Mouse (Mus musculus) kidney, adult 2 months (tissue): ENCODE results near the gene Crip1. TPM values are rescaled to one million over a fixed set of nuclear protein-coding genes. Genes with fewer than 3 reads are reported as not detected.

ENCODE experiments used
- DNase-seq: peaks from one replicate; pipeline ENCODE4 v3.0.0; 2021
- H3K27ac ChIP-seq: fragments of 200-500 bp; 2 replicates; pipeline ENCODE4 v1.5.1; 2012; ENCODE audit warnings: low read depth, low read length, control low read depth, inconsistent platforms; ENCODE audit not compliant: insufficient read depth
- H3K27me3 ChIP-seq: fragments of 200-500 bp; replicated peaks from 2 replicates; pipeline ENCODE4 v1.6.1; 2012; ENCODE audit warnings: mild to moderate bottlenecking, moderate library complexity, low read length, inconsistent platforms; ENCODE audit not compliant: control insufficient read depth, insufficient read depth
- H3K36me3 ChIP-seq: fragments of 200-500 bp; 2 replicates; pipeline ENCODE4 v1.6.1; 2012; ENCODE audit warnings: mild to moderate bottlenecking, moderate library complexity, low read length, inconsistent platforms; ENCODE audit not compliant: control insufficient read depth, insufficient read depth
- H3K4me1 ChIP-seq: fragments of 200-500 bp; 2 replicates; pipeline ENCODE4 v1.6.1; 2011; ENCODE audit warnings: low read length; ENCODE audit not compliant: control insufficient read depth, insufficient read depth
- H3K4me3 ChIP-seq: fragments of 200-500 bp; 2 replicates; pipeline ENCODE4 v1.5.1; 2011; ENCODE audit warnings: mild to moderate bottlenecking, low read depth, low read length, control low read depth; ENCODE audit not compliant: insufficient read depth
- CTCF ChIP-seq: fragments of 200-500 bp; conservative IDR thresholded peaks from 2 replicates; pipeline ENCODE4 v1.5.1; 2011; ENCODE audit warnings: low read depth, mild to moderate bottlenecking, control low read depth, low read length, moderate library complexity, mixed read lengths; ENCODE audit not compliant: insufficient read depth, insufficient read length
- POLR2A ChIP-seq: fragments of 200-500 bp; IDR thresholded peaks from one replicate; pipeline ENCODE4 v1.6.1; 2011; ENCODE audit warnings: low read depth, low read length, control low read depth
- WGBS: fragments of 180-500 bp; shearing (Covaris S2); methylation state at CpG from one replicate; pipeline ENCODE4 v1.1.7; 2018; 5-methylcytosine and 5-hydroxymethylcytosine counted together
- polyA plus RNA-seq: library from polyadenylated mRNA; depleted of rRNA; stranded (reverse); fragments of >200 nt; gene quantifications from 2 replicates; pipeline ENCODE4 v1.2.3, GENCODE M21; 2012

Crip1 gene
- polyA plus RNA-seq, 1 experiment, result 229 TPM

DNA sequence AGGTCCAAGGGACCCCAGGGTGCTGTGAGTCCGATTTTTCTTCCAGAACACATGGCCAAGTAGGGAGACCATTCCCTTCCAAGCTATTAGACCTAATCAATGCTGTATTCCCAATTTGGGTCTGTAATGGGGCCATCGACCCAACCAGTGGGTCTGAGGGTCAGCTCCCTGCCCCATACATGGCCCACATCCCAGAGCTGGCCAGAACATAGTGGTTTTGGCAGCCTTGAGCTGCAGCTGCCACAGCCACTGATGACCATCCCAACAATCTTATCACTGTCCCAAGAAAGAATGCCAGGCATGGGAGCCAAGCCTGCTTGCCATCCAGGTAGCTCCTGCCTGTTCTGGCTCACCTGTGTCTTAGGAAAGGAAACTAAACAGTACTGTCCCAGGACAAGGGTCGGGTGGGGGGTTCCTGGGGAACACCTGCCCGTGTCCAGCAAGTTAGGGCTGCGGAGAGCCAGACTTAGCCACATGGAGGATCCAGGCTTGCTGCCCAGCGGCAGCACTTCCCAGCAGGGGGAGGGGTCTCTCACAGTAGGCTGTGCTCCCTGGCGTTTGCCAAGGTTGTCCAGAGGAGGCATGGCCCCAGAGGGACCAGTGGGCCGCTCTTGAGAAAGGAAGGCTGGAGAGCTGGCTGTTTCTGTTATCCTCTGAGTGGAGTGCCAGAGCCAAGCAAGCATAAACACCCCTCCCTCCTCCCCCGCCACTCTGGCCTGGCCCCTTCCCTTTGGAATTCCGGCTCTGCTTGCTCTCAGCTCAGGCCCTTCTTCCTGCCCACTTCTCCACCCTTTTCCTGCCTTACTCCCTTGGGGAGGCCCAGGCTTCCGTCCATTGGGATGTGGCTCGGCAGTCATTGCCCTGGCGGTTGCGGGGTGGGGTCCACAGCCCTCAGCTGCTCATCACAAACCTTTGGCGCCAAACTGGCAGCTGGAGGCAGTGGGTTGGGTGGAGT lies 3.8 kb upstream of the Crip1 start:
- peak; percentile 94 for DNase-seq
- H3K36me3 ChIP-seq, result no peaks in the 10 kb centered on the region
- no peaks in the 10 kb centered on the region for H3K27me3 ChIP-seq
- no peak for TF ChIP-seq CTCF
- TF ChIP-seq POLR2A, result no peak
- H3K4me1 ChIP-seq, result peaks cover 15% of the 10 kb centered on the region
- 17% methylated on average over 15 of the region's 15 CpGs for WGBS
- H3K4me3 ChIP-seq, result peak overlapping the region; percentile 72
- H3K27ac ChIP-seq, result peak overlapping the region; percentile 86

DNA sequence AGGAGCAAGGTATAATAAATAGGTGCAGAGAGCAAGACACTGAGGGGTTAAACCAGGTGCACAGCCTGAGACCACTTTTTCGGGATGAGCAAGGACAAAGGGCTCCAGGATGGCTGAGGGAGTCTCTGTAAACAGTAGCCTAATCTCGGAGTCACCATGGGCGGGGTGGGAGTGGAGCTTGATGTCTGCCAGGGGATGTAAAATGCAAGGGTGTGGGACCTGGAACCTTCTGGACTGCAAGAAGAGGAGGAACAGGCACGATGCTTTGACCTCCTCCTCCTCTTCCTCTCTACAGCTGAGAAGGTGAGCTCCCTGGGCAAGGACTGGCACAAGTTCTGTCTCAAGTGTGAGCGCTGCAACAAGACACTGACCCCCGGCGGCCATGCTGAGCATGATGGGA lies 3.0 kb upstream of the Crip1 start:
- WGBS, result 39% methylated on average over 7 of the region's 7 CpGs
- Histone ChIP-seq H3K27me3 (no peaks in the 10 kb centered on the region), H3K27ac (peak overlapping the region; percentile 86), H3K36me3 (no peaks in the 10 kb centered on the region), H3K4me3 (peak overlapping the region; percentile 19), H3K4me1 (peaks cover 15% of the 10 kb centered on the region)
- no peak for DNase-seq
- TF ChIP-seq POLR2A (no peak), CTCF (no peak)

DNA sequence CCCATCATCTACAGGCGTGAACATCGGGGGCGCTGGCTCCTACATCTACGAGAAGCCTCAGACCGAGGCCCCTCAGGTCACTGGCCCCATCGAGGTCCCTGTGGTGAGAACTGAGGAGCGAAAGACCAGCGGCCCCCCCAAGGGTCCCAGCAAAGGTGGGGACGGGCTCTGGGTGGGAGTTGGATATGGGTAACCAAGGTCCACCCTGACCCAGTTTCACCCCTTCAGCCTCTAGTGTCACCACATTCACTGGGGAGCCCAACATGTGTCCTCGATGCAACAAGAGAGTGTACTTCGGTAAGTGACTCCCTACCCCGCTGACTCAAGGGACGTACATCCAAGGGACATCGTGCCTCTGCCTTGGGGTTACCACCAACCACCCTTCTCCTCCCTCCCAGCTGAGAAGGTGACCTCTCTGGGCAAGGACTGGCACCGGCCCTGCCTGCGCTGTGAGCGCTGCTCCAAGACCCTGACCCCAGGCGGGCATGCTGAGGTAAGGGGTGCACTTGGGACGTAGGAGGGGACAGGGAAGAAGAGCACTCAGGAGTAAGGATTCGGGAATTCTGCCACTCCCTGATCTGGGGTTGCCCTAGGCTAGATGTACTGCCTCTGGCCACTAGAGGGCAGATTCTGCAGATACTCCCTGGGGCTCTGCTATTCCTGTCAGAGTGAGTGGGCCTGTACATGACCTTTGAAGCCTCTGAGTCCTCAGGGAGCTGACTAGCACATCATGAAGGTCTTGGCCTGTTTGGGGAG lies 1.9 kb upstream of the Crip1 start:
- TF ChIP-seq CTCF (peak; percentile 74), POLR2A (no peak)
- peaks cover 15% of the 10 kb centered on the region for H3K4me1 ChIP-seq
- H3K27ac ChIP-seq, result no peak overlapping the region
- no peaks in the 10 kb centered on the region for H3K27me3 ChIP-seq
- peak; percentile 60 for DNase-seq
- no peak overlapping the region for H3K4me3 ChIP-seq
- H3K36me3 ChIP-seq, result no peaks in the 10 kb centered on the region
- 72% methylated on average over 20 of the region's 20 CpGs for WGBS

DNA sequence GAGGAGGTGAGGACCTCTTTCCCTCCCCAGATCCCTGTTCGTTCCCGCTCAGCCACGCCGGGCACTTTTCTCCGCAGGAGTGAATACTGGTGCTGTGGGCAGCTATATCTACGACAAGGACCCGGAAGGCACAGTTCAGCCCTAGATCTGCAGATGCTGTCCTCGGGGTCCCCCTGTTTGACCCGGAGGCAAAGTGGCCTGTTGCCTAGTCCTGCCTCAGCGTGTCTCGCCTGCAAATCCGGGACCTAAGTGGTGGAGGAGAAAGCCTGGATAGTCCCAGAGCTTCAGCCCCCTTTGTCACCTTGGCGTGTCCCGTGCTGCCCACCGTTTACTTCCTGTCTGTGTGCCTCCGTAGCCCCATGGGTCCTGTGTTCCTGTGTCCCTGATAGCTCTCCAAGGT lies 1.2 kb upstream of the Crip1 start:
- DNase-seq, result no peak
- no peaks in the 10 kb centered on the region for H3K36me3 ChIP-seq
- no peak overlapping the region for H3K4me3 ChIP-seq
- no peak overlapping the region for H3K27ac ChIP-seq
- H3K27me3 ChIP-seq, result no peaks in the 10 kb centered on the region
- peaks cover 10% of the 10 kb centered on the region for H3K4me1 ChIP-seq
- TF ChIP-seq CTCF, result no peak
- no peak for TF ChIP-seq POLR2A
- 84% methylated on average over 16 of the region's 16 CpGs for WGBS

DNA sequence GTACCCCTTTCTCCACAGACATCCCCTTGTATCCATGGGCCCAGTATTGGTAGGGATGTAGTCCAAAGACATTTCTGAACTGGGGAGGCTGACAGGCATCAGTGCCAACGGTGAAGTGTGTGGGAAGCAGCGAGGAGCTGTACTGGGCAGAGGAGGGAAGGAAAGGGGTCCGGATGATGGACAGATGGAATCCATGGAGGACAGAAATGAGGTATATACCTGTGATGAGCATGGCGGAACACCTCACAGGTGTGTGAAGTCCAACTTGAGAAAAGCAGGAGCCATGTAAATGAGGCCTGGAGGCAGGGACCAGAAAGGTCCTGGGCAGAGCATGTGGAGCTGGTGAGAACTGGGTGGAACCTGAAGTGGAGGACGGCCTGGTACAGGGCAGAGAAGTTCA lies 525 bp upstream of the Crip1 start:
- H3K4me1 ChIP-seq, result peaks cover 10% of the 10 kb centered on the region

GRCm38 (mm10) chr12:113147481-113147880 lies 1.4 kb downstream of the Crip1 start:
- H3K4me1 ChIP-seq, result peaks cover 21% of the 10 kb centered on the region
- H3K27ac ChIP-seq, result no peak overlapping the region
- DNase-seq, result no peak
- TF ChIP-seq POLR2A (no peak), CTCF (no peak)
- 74% methylated on average over 8 of the region's 8 CpGs for WGBS
- H3K4me3 ChIP-seq, result no peak overlapping the region
- H3K27me3 ChIP-seq, result no peaks in the 10 kb centered on the region
- no peaks in the 10 kb centered on the region for H3K36me3 ChIP-seq

More for the DNA sequence above, 525 bp upstream of the Crip1 start:
- DNase-seq, result no peak
- 76% methylated on average over 5 of the region's 5 CpGs for WGBS
- no peaks in the 10 kb centered on the region for H3K36me3 ChIP-seq
- H3K27ac ChIP-seq, result no peak overlapping the region
- no peaks in the 10 kb centered on the region for H3K27me3 ChIP-seq
- H3K4me3 ChIP-seq, result no peak overlapping the region
- TF ChIP-seq CTCF (no peak), POLR2A (no peak)
